Mouse (Mus musculus) cerebellum, adult 11 months (tissue): Measurements from ENCODE around the gene Cep68.

Experiments used
- DNase-seq: peaks from one replicate; pipeline ENCODE4 v3.0.0; 2022

Cep68 gene

GRCm38 (mm10) chr11:20202299-20203011, 46.8 kb downstream of the Cep68 start:
- DNase-seq, result no peak

- DNase-seq, result no peak
These were observed 47.5 kb downstream of the Cep68 start for GRCm38 (mm10) chr11:20201661-20202101.

GRCm38 (mm10) chr11:20200713-20201575, 48.3 kb downstream of the Cep68 start, which contains the start of gene Rab1a:
TSS of gene Rab1a (plus strand) at chr11:20201432.
- peak; percentile 100 for DNase-seq

GRCm38 (mm10) chr11:20193100-20193736, 56.0 kb downstream of the Cep68 start:
- DNase-seq, result no peak

- no peak for DNase-seq
These were observed 62.0 kb downstream of the Cep68 start for GRCm38 (mm10) chr11:20187271-20187670.
